Mouse (Mus musculus): ENCODE measurements at regions not wholly inside any gene's neighbourhood (a gene's known extent, or its start where the extent isn't known, plus 50 kb on each side); places are given as distances from the start of the nearest gene placed in this dataset.

DNA sequence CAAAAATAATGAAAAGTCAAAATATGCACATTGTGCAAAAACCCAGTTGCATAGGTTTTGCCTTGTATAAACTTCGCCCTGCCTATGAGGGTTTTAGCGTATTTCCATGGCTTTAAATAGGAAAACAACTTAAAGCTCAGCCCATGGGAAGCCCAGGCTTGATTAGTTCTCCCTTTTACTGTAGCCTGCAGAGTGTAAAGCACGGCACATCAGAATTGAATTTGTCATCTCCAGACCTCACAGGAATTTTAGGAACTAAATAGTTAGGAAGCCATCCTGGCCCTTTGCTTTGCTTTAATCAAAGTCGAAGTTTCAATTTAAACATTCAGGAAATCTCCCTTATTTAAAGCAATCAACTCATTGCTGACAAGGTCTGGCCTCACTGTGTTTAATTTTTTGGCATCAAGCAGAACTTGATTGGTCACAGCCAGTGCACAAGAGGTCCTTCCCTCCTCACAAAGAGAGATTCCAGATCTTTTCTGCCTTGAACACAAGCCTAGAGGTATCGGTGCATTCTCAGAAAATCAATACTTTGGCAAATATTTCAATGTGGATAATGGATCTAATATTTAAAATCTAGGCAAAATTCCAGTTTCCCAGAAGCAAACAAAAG, 211.8 kb upstream of the Eya4 start:
- WGBS, result 59% methylated on average over 5 of the region's 5 CpGs
- no peak for DNase-seq (ENCODE audit: low spot score)
- TF ChIP-seq POLR2A (IDR thresholded peaks at IDR 0.05; ENCODE audit: borderline replicate concordance, extremely low read depth, insufficient read depth, insufficient read length), result no peak

DNA sequence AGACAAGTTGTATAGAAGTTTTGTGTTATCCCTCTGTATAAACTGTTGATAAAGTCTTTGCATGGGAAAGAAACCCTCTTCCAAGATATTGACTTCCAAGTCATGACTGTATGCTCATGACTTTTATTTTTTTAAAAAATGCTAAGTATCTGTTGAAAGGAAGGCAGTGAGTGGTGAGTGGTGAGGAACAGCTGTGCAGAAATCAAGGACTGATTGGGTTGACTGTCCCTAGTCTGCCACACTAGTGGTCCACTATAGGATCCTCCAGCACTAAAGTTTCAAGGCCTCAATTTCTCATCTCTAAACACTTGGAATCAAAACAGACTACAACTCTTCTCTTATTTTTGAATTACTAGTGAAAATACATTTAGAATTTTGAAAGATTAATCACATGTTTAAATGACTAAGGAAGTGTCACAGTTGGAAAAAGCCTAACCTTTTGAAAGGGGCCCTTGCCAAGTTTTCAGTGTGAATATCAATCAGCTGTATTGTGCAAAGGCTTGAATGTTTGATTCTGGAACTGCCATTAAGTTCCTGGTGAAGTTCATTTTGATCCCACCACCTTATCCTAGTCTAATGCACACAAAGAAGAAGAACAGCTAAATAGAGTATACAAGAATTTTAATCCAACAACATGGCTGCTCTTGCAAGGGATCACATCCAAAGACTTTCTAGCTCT, 209.5 kb upstream of the Eya4 start:
- Histone ChIP-seq H3K4me2 (replicated peaks; ENCODE audit: low read depth, low read length, severe bottlenecking) (no peak overlapping the region), H3K27ac (replicated peaks; ENCODE audit: low read depth, low read length) (no peak overlapping the region), H3K36me3 (ENCODE audit: control insufficient read depth, insufficient read depth, low read length) (no peaks in the 10 kb centered on the region), H3K9me3 (ENCODE audit: control insufficient read depth, low read length) (no peaks in the 10 kb centered on the region), H3K4me3 (replicated peaks; ENCODE audit: low read length) (no peak overlapping the region), H3K27me3 (ENCODE audit: control insufficient read depth, insufficient read depth, low read length) (no peaks in the 10 kb centered on the region), H3K9ac (ENCODE audit: low read depth, low read length, severe bottlenecking) (no peak overlapping the region), H3K4me1 (ENCODE audit: control insufficient read depth, insufficient read depth, low read length) (no peaks in the 10 kb centered on the region)
- TF ChIP-seq POLR2A (IDR thresholded peaks at IDR 0.05; ENCODE audit: borderline replicate concordance, extremely low read depth, insufficient read depth, insufficient read length), result no peak
- DNase-seq (ENCODE audit: low spot score) (no peak), ATAC-seq (ENCODE audit: low FRiP score, low read depth) (no peak)

More for the DNA sequence above, 211.8 kb upstream of the Eya4 start:
- ATAC-seq (ENCODE audit: low FRiP score, low read depth), result no peak
- Histone ChIP-seq H3K36me3 (ENCODE audit: control insufficient read depth, insufficient read depth, low read length) (no peaks in the 10 kb centered on the region), H3K27me3 (ENCODE audit: control insufficient read depth, insufficient read depth, low read length) (no peaks in the 10 kb centered on the region), H3K4me1 (ENCODE audit: control insufficient read depth, insufficient read depth, low read length) (no peaks in the 10 kb centered on the region), H3K4me3 (replicated peaks; ENCODE audit: low read length) (no peak overlapping the region), H3K27ac (replicated peaks; ENCODE audit: low read depth, low read length) (no peak overlapping the region), H3K9ac (ENCODE audit: low read depth, low read length, severe bottlenecking) (no peak overlapping the region), H3K4me2 (replicated peaks; ENCODE audit: low read depth, low read length, severe bottlenecking) (no peak overlapping the region), H3K9me3 (ENCODE audit: control insufficient read depth, low read length) (no peaks in the 10 kb centered on the region)

DNA sequence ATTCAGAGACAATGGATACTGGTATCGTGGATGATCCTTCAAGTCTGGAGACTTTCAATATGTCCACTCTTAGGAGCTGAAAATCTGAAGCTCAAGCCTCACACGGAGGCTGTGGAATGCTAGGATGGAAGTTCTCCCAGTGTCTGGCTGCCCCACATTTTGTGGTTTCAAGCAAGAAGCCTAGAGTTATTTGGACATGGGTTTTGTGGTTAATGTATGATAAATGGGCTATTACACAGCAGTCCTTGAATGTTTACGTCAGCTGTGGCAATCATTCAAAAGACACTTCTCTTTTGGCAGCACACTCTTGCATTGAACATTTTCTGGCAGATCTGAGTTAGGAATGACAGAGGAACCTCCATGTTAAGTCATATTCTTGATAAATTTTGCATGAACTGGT, 207.2 kb upstream of the Eya4 start:
- Histone ChIP-seq H3K27ac (replicated peaks; ENCODE audit: low read depth, low read length) (no peak overlapping the region), H3K36me3 (ENCODE audit: control insufficient read depth, insufficient read depth, low read length) (no peaks in the 10 kb centered on the region), H3K4me1 (ENCODE audit: control insufficient read depth, insufficient read depth, low read length) (no peaks in the 10 kb centered on the region), H3K4me3 (replicated peaks; ENCODE audit: low read length) (no peak overlapping the region), H3K9ac (ENCODE audit: low read depth, low read length, severe bottlenecking) (no peak overlapping the region), H3K4me2 (replicated peaks; ENCODE audit: low read depth, low read length, severe bottlenecking) (no peak overlapping the region), H3K9me3 (ENCODE audit: control insufficient read depth, low read length) (no peaks in the 10 kb centered on the region), H3K27me3 (ENCODE audit: control insufficient read depth, insufficient read depth, low read length) (no peaks in the 10 kb centered on the region)
- 75% methylated on average over 3 of the region's 3 CpGs for WGBS
- ATAC-seq (ENCODE audit: low FRiP score, low read depth), result no peak
- TF ChIP-seq POLR2A (IDR thresholded peaks at IDR 0.05; ENCODE audit: borderline replicate concordance, extremely low read depth, insufficient read depth, insufficient read length), result no peak
- DNase-seq (ENCODE audit: low spot score), result peak; percentile 67

DNA sequence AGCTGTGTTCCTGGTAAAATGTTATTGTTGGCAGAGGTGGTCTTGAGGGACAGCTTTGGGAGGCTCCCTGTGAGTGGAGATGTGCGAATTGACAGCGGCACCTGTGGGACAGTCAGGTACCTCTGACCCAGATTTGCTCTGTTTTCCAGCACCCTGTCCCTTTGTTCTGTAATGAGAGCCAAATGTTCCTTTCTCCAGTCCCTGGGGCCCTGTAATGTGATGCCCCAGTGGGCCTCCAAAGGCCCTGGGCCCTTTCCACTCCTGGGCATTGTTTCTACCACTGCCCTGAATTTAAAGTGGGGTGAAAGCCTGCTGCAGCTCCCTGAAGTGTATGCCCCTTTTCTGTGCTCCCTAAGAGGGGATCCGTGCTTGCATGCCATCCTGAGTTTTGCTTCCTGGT, 198.6 kb upstream of the Eya4 start:
- H3K4me2 ChIP-seq (replicated peaks; ENCODE audit: low read depth, low read length, severe bottlenecking), result peak overlapping the region; percentile 21; the same call in 1 of the 2 replicates
- H3K27ac ChIP-seq (replicated peaks; ENCODE audit: low read depth, low read length), result no peak overlapping the region
- H3K27me3 ChIP-seq (ENCODE audit: control insufficient read depth, insufficient read depth, low read length), result no peaks in the 10 kb centered on the region
- no peaks in the 10 kb centered on the region for H3K9me3 ChIP-seq (ENCODE audit: control insufficient read depth, low read length)
- H3K9ac ChIP-seq (ENCODE audit: low read depth, low read length, severe bottlenecking), result no peak overlapping the region
- ATAC-seq (ENCODE audit: low FRiP score, low read depth), result no peak
- peaks cover 22% of the 10 kb centered on the region for H3K4me1 ChIP-seq (ENCODE audit: control insufficient read depth, insufficient read depth, low read length)
- no peak for TF ChIP-seq POLR2A (IDR thresholded peaks at IDR 0.05; ENCODE audit: borderline replicate concordance, extremely low read depth, insufficient read depth, insufficient read length)
- no peaks in the 10 kb centered on the region for H3K36me3 ChIP-seq (ENCODE audit: control insufficient read depth, insufficient read depth, low read length)
- H3K4me3 ChIP-seq (replicated peaks; ENCODE audit: low read length), result no peak overlapping the region
- DNase-seq (ENCODE audit: low spot score), result no peak
- 17% methylated on average over 3 of the region's 3 CpGs for WGBS

DNA sequence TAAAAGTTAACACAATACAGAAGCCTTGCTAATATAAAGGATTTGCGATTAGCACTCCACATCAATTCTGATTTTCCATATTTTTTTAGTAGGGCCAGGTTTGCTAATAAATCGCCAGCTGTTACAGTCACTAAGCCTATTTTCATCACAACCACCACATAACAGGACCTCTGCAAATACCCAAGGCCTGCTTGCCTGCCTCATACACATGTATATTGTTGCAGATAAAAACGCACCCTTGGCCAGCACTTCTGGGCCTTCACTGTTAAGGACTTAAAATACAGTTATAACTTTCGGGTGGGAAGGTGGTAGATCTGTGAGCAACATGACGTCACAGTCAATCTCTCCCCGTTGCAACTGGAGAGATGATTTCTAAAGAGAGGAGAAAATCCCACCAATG, 197.7 kb upstream of the Eya4 start:
- ATAC-seq (ENCODE audit: low FRiP score, low read depth) (peak; percentile 80), DNase-seq (ENCODE audit: low spot score) (peak; percentile 23)
- H3K9ac ChIP-seq (ENCODE audit: low read depth, low read length, severe bottlenecking), result no peak overlapping the region
- peak overlapping the region; percentile 67 for H3K27ac ChIP-seq (replicated peaks; ENCODE audit: low read depth, low read length)
- H3K4me1 ChIP-seq (ENCODE audit: control insufficient read depth, insufficient read depth, low read length), result peaks cover 22% of the 10 kb centered on the region
- no peaks in the 10 kb centered on the region for H3K36me3 ChIP-seq (ENCODE audit: control insufficient read depth, insufficient read depth, low read length)
- TF ChIP-seq POLR2A (IDR thresholded peaks at IDR 0.05; ENCODE audit: borderline replicate concordance, extremely low read depth, insufficient read depth, insufficient read length), result no peak
- H3K4me2 ChIP-seq (replicated peaks; ENCODE audit: low read depth, low read length, severe bottlenecking), result peak overlapping the region; percentile 21; the same call in 1 of the 2 replicates
- no peaks in the 10 kb centered on the region for H3K9me3 ChIP-seq (ENCODE audit: control insufficient read depth, low read length)
- no peaks in the 10 kb centered on the region for H3K27me3 ChIP-seq (ENCODE audit: control insufficient read depth, insufficient read depth, low read length)
- WGBS, result 34% methylated on average over 6 of the region's 6 CpGs
- no peak overlapping the region for H3K4me3 ChIP-seq (replicated peaks; ENCODE audit: low read length)
